Mouse (Mus musculus) limb, embryonic 10.5 days (tissue): ENCODE measurements at regions not wholly inside any gene's neighbourhood (a gene's known extent, or its start where the extent isn't known, plus 50 kb on each side); places are given as distances from the start of the nearest gene placed in this dataset.

Experiments used
- DNase-seq: peaks from one replicate; pipeline ENCODE4 v3.0.0-alpha.2; 2017; ENCODE audit warnings: low spot score
- H3K27ac ChIP-seq: fragments of 300-500 bp; sonication (generic); 2 replicates; pipeline ENCODE4 v1.5.1; 2016; ENCODE audit warnings: mild to moderate bottlenecking
- H3K27me3 ChIP-seq: fragments of 300-500 bp; sonication (generic); 2 replicates; pipeline ENCODE4 v1.6.1; 2016; ENCODE audit warnings: low read depth, mild to moderate bottlenecking; ENCODE audit not compliant: poor library complexity, severe bottlenecking
- H3K36me3 ChIP-seq: fragments of 300-500 bp; sonication (generic); 2 replicates; pipeline ENCODE4 v1.6.1; 2016; ENCODE audit warnings: mild to moderate bottlenecking, moderate library complexity
- H3K4me1 ChIP-seq: fragments of 300-500 bp; sonication (generic); 2 replicates; pipeline ENCODE4 v1.6.1; 2016
- H3K4me3 ChIP-seq: fragments of 300-500 bp; sonication (generic); 2 replicates; pipeline ENCODE4 v1.5.1; 2016; ENCODE audit warnings: mild to moderate bottlenecking, moderate library complexity
- H3K9me3 ChIP-seq: fragments of 300-500 bp; sonication (generic); replicated peaks from 2 replicates; pipeline ENCODE4 v1.6.1; 2016; ENCODE audit warnings: mild to moderate bottlenecking
- WGBS: fragments of 180-500 bp; shearing (Covaris S2); methylation state at CpG from one replicate; pipeline ENCODE4 v1.1.7; 2016; 5-methylcytosine and 5-hydroxymethylcytosine counted together

DNA sequence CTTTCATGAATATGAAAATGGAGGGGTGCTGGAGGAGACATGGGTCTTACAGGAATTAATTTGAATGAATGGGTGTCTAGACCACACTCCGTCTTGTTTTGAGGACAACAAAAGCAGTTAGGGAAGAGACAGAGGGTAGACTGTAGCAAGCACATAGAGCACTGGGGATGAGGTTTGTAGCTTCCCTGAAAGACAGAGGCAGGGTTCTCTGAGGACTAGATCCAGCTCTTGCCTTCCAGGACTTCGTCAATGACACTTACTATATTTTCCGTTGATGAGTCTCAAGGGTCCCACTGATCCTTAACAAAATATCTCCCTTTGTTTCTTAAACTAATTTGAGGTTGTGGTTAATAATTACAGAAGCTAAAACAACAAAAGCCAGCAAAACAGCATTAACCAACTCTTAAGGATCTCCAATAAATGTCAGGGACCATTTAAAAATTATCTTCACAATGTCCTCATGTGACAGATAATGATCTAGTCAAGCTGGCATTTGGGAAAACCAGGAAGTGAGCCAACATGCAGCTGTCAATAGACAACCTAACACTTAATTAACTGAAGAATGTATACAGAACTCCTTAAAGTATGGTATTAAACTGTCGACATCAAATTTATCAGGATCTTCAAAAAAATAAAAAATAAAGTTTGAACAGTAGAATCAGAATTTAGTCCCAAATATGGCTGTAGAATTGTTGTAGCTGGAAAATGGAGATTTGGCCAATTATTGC is 531.6 kb upstream of the C030005K15Rik start:
- Histone ChIP-seq H3K27me3 (no peaks in the 10 kb centered on the region), H3K36me3 (no peaks in the 10 kb centered on the region), H3K4me3 (no peak overlapping the region), H3K27ac (no peak overlapping the region), H3K9me3 (no peaks in the 10 kb centered on the region), H3K4me1 (no peaks in the 10 kb centered on the region)
- DNase-seq: no peak
- 72% methylated on average over 4 of the region's 4 CpGs for WGBS

DNA sequence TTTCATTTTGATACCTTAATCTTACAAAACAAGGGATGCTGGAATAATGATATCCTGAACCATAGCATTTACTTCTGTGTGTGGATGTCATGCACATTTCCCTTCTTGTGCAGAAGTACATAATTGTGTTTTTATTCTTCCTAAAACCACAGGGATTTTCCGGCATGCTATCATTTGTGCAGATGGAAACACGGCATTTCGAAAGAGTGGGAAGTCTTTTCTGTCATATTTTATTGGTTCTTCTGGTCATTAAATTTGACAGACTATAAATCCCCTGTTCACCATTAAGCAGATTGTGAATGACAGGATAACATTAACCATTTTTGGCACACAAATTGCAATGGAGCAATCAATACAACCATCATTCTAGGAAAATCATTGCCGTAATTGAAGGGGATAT is 532.7 kb upstream of the C030005K15Rik start:
- 82% methylated on average over 4 of the region's 4 CpGs for WGBS
- Histone ChIP-seq H3K4me3 (no peak overlapping the region), H3K27ac (no peak overlapping the region), H3K27me3 (no peaks in the 10 kb centered on the region), H3K9me3 (no peaks in the 10 kb centered on the region), H3K36me3 (no peaks in the 10 kb centered on the region), H3K4me1 (no peaks in the 10 kb centered on the region)
- DNase-seq: no peak

DNA sequence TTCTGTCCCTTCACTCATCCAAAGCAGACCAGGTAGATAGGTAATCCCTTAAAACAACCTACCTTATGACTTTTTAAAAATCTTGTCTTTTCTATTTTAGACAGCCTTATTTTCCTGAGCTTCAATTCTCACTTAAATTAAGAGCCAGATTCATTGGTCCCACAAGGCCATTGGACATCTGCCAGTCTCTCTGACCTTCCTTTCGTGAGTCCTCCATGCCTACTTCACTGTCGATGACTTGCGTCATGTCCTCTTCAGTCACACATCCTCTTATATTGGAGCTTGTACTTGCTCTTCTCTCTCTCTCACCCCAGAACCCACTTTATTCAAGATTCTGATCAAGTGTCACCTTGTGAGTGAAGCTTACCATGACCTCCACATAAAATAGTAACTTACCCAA is 542.0 kb upstream of the C030005K15Rik start:
- no peaks in the 10 kb centered on the region for H3K36me3 ChIP-seq
- 93% methylated on average over 3 of the region's 3 CpGs for WGBS
- no peak overlapping the region for H3K27ac ChIP-seq
- H3K27me3 ChIP-seq: no peaks in the 10 kb centered on the region
- no peaks in the 10 kb centered on the region for H3K9me3 ChIP-seq
- H3K4me1 ChIP-seq: no peaks in the 10 kb centered on the region
- no peak overlapping the region for H3K4me3 ChIP-seq
- DNase-seq: no peak

DNA sequence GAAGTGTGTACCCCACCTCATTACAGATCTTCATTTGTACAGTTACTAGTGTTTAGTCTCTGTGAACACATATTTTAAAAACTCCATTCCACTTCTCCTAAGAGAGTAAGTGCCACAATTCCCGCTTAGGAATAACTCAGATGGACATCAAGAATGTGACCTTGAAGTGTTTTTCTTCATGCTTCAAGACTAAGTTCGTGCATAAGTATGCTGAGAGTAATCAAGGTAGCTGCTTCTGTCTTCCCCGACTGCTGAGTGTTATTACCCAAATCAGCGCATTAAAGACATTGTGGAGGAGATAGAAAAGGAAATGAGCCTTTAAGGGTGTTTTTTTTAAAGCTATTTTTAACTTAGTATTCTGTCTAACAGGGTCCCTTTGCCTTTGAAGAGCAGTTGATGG is 565.1 kb upstream of the C030005K15Rik start:
- H3K27ac ChIP-seq: no peak overlapping the region
- H3K9me3 ChIP-seq: no peaks in the 10 kb centered on the region
- no peaks in the 10 kb centered on the region for H3K4me1 ChIP-seq
- H3K36me3 ChIP-seq: no peaks in the 10 kb centered on the region
- no peak for DNase-seq
- no peak overlapping the region for H3K4me3 ChIP-seq
- WGBS: 77% methylated on average over 4 of the region's 4 CpGs
- no peaks in the 10 kb centered on the region for H3K27me3 ChIP-seq

DNA sequence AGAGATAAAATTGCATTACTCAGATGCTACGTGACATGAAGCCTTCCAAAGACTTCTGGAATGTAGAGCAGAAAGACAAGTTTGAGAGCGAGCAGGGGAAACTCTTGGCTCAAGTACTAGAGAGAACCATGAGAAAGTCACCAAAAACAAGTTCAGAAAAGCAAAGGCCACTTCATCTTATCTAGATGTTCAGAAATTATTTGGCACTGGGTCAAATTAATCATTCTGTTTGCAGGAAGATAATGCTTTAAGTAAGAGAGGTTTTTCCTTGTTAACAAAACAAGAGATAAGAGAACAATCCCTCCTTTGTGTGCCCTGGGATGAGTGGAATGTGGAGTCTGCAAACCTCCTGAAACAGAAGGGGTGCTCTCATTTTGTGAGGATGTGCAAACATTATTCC is 565.6 kb upstream of the C030005K15Rik start:
- Histone ChIP-seq H3K27me3 (no peaks in the 10 kb centered on the region), H3K9me3 (no peaks in the 10 kb centered on the region), H3K4me1 (no peaks in the 10 kb centered on the region), H3K4me3 (no peak overlapping the region), H3K36me3 (no peaks in the 10 kb centered on the region), H3K27ac (no peak overlapping the region)
- 78% methylated on average over 2 of the region's 2 CpGs for WGBS
- no peak for DNase-seq

DNA sequence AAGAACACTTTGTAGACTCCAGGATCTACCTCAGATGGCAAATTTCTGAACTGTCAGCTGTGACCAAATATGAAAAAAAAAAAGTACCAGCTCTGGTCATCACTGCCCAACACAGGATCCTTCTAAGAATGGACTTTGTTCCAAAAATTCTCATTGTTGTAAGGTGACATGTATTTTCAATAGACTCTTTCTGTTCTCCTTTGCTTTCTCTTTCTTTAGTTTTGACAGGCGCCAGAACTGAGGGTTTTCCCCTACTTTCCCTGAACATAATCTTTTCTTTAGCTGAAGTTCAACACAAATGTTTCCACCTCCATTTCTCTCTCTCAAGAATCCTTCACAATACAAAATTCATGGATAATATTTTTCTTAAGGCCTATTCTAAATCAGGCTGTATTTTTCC is 579.1 kb upstream of the C030005K15Rik start:
- H3K36me3 ChIP-seq: no peaks in the 10 kb centered on the region
- no peaks in the 10 kb centered on the region for H3K9me3 ChIP-seq
- no peak for DNase-seq
- H3K27me3 ChIP-seq: no peaks in the 10 kb centered on the region
- H3K4me1 ChIP-seq: peaks cover 5% of the 10 kb centered on the region; the same call in 1 of the 2 replicates
- no peak overlapping the region for H3K27ac ChIP-seq
- WGBS: 90% methylated on average over 1 of the region's 1 CpGs
- no peak overlapping the region for H3K4me3 ChIP-seq

DNA sequence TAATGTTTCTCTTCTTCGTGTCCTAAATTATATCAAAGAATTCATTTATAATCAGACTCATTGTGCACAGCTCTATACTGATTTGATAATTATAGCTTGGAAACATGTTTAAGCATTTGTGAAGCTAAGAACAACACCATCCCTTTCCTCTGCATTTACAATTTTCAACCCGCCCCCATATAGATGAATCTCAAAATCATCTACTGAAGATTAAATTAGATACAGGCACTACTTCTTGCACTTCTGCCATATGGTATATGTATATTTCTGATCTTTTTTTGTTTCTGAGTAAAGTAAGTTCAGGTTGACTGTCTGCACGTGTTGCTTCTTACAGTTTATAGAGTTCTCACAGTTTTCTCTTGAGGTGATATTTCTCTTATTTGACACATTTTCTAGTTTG is 583.1 kb upstream of the C030005K15Rik start:
- WGBS: 84% methylated on average over 3 of the region's 3 CpGs
- DNase-seq: no peak
- Histone ChIP-seq H3K4me3 (no peak overlapping the region), H3K9me3 (no peaks in the 10 kb centered on the region), H3K27me3 (no peaks in the 10 kb centered on the region), H3K27ac (no peak overlapping the region), H3K4me1 (peaks cover 10% of the 10 kb centered on the region; the same call in 1 of the 2 replicates), H3K36me3 (no peaks in the 10 kb centered on the region)

DNA sequence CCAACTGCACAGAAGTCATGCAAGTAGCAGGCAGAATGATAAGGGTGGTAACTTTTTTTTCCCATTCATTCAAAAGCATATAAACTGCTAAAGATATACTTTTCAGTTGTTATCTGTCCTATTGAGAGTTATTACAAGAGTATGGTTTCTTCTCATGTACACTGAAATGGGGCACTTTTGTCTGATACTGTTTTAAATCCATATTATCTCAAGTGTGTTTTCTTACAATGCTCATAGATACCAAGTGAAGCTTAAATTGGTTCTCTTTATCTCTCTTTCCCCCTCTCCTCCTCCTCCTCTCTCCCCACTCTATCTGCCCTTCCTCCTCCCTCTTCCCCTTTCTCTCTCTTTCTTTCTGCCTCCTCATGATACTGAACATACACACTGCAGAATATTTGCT is 584.8 kb upstream of the C030005K15Rik start:
- H3K4me3 ChIP-seq: no peak overlapping the region
- H3K27me3 ChIP-seq: no peaks in the 10 kb centered on the region
- DNase-seq: no peak
- H3K9me3 ChIP-seq: no peaks in the 10 kb centered on the region
- H3K36me3 ChIP-seq: no peaks in the 10 kb centered on the region
- no peak overlapping the region for H3K27ac ChIP-seq
- peaks cover 10% of the 10 kb centered on the region; the same call in 1 of the 2 replicates for H3K4me1 ChIP-seq

DNA sequence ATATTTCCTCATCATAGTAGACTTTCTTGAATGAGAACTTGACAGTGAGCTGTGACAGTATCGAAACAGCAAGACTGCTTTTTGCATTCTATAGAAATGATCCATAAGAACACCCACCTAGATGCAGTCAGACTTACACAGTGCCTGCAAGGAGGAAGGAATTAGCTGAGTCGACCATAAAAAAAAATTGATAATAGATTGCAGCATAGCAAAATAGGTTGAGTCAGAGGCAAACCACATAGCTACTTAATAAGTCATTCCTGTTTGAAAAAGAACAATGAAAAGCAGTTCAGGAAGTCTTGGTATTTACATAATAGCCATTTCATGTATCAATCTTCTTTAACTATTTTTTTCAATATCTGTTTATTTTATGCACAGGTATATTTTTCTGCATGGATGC is 591.9 kb upstream of the C030005K15Rik start:
- no peaks in the 10 kb centered on the region for H3K36me3 ChIP-seq
- DNase-seq: no peak
- WGBS: 81% methylated on average over 2 of the region's 2 CpGs
- H3K27me3 ChIP-seq: no peaks in the 10 kb centered on the region
- no peak overlapping the region for H3K27ac ChIP-seq
- no peak overlapping the region for H3K4me3 ChIP-seq
- no peaks in the 10 kb centered on the region for H3K9me3 ChIP-seq
- H3K4me1 ChIP-seq: peaks cover 5% of the 10 kb centered on the region; the same call in 1 of the 2 replicates

DNA sequence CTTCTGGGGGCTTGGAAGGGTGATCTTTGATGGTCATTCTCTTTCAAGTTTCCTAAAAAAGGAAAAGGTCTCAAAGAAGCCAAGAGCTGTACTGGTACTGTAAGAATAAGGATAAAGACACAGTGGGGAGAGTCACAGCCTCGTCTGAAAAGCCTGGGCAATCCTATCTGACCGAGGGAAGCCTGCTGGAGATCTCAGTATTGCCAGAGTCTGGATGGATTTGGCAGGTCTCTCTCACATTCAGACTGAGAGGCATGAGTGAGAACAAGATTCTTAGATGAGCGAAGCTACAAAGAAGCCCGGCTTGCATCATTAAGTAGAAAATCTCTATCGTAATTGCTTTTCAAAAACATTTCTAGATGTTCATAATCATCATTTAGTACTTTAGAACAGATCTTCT is 590.4 kb upstream of the Atp2b1 start:
- Histone ChIP-seq H3K4me3 (no peak overlapping the region), H3K36me3 (no peaks in the 10 kb centered on the region), H3K9me3 (no peaks in the 10 kb centered on the region), H3K4me1 (no peaks in the 10 kb centered on the region), H3K27ac (no peak overlapping the region), H3K27me3 (no peaks in the 10 kb centered on the region)
- no peak for DNase-seq
- 88% methylated on average over 5 of the region's 5 CpGs for WGBS

DNA sequence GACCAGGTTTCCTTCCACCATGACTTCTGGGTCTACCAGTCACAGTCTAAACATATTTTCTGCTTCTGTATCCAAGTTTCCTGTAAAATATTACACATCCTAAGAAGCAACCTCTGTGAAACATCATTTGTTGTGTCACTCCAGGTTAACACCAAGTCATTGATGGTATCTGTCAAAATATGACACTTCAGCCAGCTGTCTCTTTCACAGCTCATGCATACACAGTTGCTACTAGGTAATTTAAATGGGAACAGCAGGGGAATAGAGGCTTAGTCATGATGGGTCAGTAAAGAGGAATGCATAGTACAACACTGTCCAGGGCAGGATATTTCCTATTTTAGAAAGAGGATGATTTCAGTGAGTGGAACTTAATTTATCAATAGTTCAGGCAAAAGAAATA is 589.6 kb upstream of the Atp2b1 start:
- no peak overlapping the region for H3K27ac ChIP-seq
- H3K27me3 ChIP-seq: no peaks in the 10 kb centered on the region
- no peaks in the 10 kb centered on the region for H3K36me3 ChIP-seq
- no peak overlapping the region for H3K4me3 ChIP-seq
- no peak for DNase-seq
- no peaks in the 10 kb centered on the region for H3K9me3 ChIP-seq
- H3K4me1 ChIP-seq: no peaks in the 10 kb centered on the region

DNA sequence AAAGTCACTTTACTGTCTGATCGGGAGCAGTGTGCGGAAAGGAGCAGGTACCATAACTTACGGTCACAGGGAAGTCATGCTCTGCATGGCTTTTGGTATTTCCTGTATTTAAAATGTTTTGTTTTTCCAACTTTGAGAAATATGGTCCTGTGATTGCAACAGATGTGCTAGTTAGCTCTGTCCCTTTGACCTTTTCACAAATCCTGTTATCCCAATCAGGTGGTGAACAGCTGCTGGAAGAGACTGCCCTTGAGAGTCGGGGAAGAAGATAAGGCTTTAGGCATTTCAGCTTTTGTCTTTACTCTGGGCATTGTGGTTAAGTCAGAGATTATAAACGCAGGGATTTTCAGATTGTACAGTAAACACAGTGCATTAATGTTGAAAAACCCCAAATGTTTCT is 588.5 kb upstream of the Atp2b1 start:
- Histone ChIP-seq H3K27me3 (no peaks in the 10 kb centered on the region), H3K36me3 (no peaks in the 10 kb centered on the region), H3K4me1 (no peaks in the 10 kb centered on the region), H3K27ac (no peak overlapping the region), H3K4me3 (no peak overlapping the region), H3K9me3 (no peaks in the 10 kb centered on the region)
- 61% methylated on average over 5 of the region's 5 CpGs for WGBS
- DNase-seq: no peak

DNA sequence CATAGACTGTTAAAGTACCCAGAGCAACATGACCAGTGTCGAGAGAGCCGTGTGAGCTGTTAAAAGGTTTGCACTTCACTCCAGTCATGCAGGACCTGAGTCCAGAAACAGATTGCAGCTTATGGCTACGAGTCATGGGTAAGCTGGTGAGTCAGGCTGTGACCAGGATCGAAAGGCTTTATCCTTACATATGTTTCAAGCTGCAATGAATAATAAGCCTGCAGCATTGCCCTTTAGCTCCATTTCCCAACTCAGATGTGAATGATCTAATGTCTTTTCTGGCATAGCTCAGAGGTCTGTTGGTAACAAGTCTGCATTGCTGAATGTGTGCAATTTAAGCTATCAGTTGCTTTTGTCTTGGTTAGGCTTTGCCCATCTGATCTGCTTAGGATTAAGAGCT is 581.5 kb upstream of the Atp2b1 start:
- no peak overlapping the region for H3K27ac ChIP-seq
- H3K4me3 ChIP-seq: no peak overlapping the region
- 86% methylated on average over 4 of the region's 4 CpGs for WGBS
- no peaks in the 10 kb centered on the region for H3K27me3 ChIP-seq
- H3K4me1 ChIP-seq: no peaks in the 10 kb centered on the region
- DNase-seq: no peak
- H3K36me3 ChIP-seq: no peaks in the 10 kb centered on the region
- no peaks in the 10 kb centered on the region for H3K9me3 ChIP-seq

DNA sequence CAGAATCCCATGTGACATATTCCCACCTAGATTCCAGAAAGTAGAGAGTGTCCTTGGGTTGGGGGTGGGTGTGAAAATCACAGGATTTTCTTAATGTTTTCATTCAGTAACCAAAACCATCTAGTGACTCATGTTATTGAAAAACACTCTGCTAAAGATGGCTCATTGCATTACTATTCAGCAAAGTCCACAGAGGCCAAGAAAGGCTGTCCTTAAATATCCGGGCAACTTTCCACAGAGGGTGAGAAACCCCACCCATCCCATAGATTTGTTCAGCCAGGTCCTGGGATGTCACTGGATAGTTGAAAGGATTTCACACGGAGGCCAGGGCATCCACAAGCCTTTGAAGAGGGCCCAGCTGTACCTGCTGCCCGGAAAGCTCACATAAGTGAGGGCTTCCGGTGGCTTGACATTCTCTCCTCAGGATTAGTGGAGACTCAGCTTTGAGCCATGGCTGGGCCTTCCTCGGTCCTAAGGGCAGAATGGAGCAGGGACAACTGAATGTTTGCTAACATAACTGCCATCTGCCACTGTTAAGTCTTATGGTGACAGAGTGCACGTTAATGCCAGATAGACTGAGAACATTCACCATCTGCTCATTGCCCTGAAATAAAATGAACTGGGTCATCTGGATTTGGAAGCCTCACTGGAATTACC is 580.7 kb upstream of the Atp2b1 start:
- Histone ChIP-seq H3K9me3 (no peaks in the 10 kb centered on the region), H3K4me3 (no peak overlapping the region), H3K4me1 (no peaks in the 10 kb centered on the region), H3K27ac (no peak overlapping the region), H3K27me3 (no peaks in the 10 kb centered on the region), H3K36me3 (no peaks in the 10 kb centered on the region)
- no peak for DNase-seq
- WGBS: 63% methylated on average over 6 of the region's 6 CpGs
